Mouse (Mus musculus): ENCODE measurements at regions not wholly inside any gene's neighbourhood (a gene's known extent, or its start where the extent isn't known, plus 50 kb on each side); places are given as distances from the start of the nearest gene placed in this dataset.

GRCm38 (mm10) chr15:31841519-31841918, 239.9 kb downstream of the Fam173b start:
- DNase-seq (ENCODE audit: low read depth, low spot score): no peak

- DNase-seq (ENCODE audit: low read depth, low spot score): no peak
Observed at GRCm38 (mm10) chr15:31854764-31855163, 253.1 kb downstream of the Fam173b start.

DNA sequence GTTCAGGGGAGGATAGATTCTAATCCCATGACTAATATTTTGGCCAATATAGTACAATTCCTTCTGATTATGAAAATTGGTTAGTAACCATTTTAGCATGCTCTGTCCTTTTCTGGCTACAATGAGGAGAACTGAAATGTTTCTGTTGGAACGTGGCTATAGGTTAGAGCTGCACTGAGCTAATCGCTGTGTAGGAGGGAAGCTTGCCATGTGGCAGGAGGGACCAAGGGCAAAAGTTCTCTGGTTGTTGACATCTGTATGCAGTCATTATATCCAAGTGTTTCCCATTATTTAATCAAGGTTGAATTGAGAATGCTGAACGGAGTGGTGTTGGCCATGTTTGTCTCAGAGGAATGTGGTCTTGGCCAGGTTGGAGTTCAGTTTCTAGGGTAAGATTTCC, 253.5 kb downstream of the Fam173b start:
- DNase-seq (ENCODE audit: low read depth, low spot score): no peak

DNA sequence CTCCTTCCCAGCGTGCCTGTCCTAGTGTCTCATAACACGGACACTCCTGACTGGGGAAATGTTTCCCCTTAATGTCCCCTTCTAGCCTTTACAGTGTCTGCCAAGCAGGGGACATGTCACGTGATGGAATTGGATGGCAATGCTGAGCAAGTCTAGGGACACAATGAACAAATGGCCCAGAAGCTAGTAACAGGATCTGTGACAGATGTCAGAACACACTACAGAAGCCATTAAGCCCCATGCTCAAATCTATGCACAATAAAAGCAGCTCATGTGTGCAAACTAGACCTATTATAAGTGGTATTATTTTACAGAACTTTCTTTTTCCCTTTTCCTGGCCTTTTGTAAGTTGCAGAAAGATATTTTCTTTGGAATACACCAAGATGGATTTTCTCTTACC, 267.4 kb downstream of the Fam173b start:
- no peak for DNase-seq (ENCODE audit: low read depth, low spot score)

DNA sequence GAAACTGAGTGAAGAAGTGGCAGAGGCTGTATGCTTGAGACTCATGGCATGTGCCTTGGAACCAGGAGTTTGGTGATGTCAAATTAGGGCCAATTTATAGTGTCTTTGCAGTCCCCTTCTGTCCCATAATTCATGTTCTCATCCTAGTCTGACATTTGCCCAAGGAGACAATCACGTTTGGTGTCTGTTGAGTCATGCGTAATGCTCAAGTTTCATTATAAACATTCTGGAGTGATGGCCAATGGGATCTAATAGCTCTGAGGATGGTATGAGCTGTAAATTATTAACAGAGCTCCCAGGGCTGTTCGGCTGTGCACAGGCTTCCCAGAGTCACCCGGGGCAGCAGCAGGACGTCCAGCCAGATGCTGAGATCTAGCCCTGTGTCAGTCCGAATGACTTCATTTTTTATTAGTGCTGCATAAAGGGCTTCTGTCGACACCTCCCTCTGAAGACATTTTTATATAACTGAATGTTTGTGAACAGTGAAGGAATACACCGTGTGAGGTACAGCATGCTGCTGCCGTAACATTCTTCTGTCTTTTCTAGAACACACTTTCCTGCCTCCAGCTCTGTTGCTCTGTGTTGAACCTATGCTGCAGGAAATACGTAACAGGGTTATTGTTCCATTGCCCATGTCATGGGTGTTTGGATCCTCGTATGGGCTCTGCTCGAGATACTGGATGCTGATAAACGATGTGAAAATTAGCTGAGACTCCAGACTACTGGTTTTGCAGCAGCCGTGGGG, 268.2 kb downstream of the Fam173b start:
- DNase-seq (ENCODE audit: low read depth, low spot score): no peak

DNA sequence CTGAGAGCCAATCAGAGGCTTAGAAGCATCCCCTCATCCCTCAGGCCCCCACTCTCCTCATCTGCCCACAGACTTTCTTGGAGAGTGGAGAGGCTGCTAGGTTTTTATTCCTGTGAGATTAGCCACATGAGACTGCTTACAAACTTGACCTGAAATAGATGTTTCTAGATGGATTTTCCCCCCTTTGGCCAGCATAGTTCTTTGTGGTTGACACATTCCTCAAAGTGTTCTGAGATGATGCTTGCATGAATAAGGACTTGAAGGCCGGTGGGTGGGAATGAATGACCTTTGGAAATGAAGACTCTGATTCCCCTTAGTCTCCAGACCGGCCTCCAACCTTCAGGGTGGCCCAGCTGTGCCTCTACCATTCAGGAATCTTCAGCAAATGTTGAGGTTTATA, 273.8 kb downstream of the Fam173b start:
- DNase-seq (ENCODE audit: low read depth, low spot score): no peak

GRCm38 (mm10) chr15:31880479-31880878, 278.8 kb downstream of the Fam173b start:
- DNase-seq (ENCODE audit: low read depth, low spot score): no peak

DNA sequence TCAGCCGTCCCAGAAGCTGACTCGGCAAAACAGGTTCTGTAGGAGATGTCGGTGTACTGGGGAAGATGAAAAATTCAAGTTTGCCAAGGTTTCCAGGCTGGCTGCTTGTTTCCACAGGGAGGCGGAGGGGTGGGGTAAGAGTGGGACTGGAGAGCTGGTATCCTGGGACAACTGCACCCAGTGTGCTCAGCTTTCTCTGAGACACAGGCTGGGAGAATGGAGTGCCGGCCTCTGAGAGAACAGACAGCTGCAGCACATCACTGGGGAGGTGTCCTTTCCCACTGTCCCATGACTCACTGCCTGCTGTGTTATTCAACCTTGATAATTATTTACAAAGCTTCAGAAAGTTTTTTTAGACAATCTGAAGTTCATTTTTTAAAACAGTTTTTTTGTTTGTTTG, 280.7 kb downstream of the Fam173b start:
- DNase-seq (ENCODE audit: low read depth, low spot score): no peak

DNA sequence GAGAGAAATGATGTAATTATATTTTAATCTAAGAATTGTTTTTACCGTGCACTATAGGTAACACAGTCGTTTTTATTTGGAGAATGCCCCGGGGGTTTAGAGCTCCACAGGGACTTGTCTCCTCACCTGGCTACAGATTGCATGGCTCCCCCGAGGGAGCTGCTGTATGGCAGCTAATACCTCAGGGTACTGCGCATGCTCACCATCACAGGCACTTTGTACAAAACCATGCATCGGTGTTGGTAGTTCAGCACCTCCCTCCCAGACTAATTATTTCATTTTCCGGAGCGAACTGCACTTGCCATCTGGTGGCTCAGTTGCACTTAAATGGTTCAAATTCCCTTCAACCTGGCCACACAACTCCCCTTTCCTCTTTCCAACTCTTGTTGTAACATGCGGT, 281.9 kb downstream of the Fam173b start:
- no peak for DNase-seq (ENCODE audit: low read depth, low spot score)

GRCm38 (mm10) chr15:31898904-31899650, 278.0 kb upstream of the Tas2r119 start:
- DNase-seq (ENCODE audit: low read depth, low spot score): no peak

GRCm38 (mm10) chr15:31900325-31900724, 276.8 kb upstream of the Tas2r119 start:
- DNase-seq (ENCODE audit: low read depth, low spot score): no peak

DNA sequence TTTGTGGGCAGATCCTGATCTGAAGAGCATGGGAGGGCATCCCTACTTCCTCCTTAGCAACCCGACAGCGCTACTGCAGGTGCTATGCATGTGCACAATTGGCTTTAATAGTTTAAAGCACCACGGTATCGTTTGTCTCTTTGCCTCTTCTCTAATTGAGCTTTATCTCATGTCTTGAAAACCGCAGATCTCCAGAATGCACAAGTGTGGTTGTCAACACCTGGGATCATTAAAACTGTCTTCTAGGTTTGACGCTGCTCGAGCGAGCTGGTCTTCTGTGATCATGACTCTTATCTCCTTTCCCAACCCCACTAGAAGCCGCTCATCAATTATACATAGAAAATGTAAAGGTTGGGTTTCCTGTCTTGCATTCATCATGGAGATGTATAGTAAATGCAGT, 268.7 kb upstream of the Tas2r119 start:
- DNase-seq (ENCODE audit: low read depth, low spot score): no peak

- DNase-seq (ENCODE audit: low read depth, low spot score): no peak
Observed at GRCm38 (mm10) chr15:31911978-31912377, 265.1 kb upstream of the Tas2r119 start.

DNA sequence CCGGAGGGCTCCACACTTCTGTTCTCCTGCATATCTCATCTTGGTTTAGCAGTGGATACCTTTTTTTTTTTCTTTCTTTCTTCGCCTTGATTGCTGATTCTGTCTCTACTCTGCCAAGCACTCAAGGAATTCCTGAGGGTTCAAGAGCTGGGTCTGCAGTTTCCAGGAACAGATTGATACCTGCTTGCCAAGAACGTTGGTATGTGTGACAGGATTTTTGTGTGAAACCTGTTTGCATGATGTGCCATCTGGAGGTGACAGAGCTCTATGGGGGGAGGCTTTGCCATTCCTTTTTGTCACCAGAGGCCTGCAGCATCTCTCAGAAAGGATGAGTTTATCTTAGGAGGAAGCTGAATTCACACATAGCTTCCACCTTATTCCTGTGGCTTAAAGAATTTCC, 255.6 kb upstream of the Tas2r119 start:
- DNase-seq (ENCODE audit: low read depth, low spot score): no peak

- no peak for DNase-seq (ENCODE audit: low read depth, low spot score)
Observed at GRCm38 (mm10) chr15:31960301-31960700, 216.8 kb upstream of the Tas2r119 start.

GRCm38 (mm10) chr15:31961963-31962362, 215.1 kb upstream of the Tas2r119 start:
- no peak for DNase-seq (ENCODE audit: low read depth, low spot score)

DNA sequence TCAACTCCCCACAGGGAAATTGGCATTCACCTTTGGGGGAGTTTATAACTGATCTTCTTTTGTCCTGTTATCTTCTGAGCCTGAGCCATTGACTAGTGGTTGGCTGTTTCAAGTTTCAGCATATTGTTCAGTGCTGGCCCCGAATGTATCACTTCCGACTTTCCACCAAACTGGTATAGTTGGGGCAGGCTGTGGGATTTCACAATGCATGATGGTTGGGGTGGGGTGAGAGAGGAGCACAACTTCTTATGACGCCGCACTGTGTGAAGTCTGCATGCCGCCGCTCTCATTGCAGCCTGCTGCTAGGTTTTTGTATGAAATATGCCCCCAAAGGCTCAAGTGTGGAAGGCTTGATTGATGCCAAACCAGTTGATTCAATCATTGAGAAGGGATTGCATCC, 212.2 kb upstream of the Tas2r119 start:
- DNase-seq (ENCODE audit: low read depth, low spot score): no peak

DNA sequence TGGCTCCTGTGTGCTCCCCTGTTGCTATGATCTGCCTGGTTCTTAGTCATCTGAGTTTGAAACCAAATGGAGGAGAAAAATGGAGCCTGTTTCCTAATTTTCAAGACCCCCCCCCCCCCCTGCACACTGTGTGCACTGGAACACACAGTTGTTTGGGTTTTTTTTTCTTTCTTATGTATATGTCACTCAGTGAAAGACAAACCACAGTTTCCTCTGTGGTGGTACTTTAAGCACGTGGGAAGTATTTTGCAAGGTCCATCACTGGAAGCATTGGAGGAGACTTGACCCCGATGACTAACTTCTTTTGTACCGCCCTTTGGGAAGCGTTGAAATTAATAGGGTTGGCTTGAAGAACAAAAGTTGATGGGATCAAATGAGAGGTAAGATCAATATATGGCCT, 211.5 kb upstream of the Tas2r119 start:
- DNase-seq (ENCODE audit: low read depth, low spot score): no peak

DNA sequence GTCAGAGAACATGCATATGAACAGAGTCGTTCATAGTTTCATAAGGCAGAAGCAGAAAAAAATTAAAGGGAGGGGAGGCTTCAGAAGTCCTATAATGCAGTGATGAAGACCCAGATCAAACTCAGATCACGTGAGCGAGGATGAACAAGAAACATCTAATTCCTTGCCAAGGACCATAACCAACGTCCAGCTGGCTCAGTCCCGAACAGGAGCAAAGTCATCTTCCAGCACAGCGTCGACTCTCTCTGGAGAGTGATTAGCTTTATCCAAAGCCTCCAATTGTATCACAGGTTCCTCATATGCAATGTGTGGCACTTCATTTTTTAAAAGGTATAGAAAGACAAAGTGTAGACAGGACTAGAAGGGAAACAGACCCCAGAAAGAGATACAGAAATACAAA, 204.2 kb upstream of the Tas2r119 start:
- no peak for DNase-seq (ENCODE audit: low read depth, low spot score)

DNA sequence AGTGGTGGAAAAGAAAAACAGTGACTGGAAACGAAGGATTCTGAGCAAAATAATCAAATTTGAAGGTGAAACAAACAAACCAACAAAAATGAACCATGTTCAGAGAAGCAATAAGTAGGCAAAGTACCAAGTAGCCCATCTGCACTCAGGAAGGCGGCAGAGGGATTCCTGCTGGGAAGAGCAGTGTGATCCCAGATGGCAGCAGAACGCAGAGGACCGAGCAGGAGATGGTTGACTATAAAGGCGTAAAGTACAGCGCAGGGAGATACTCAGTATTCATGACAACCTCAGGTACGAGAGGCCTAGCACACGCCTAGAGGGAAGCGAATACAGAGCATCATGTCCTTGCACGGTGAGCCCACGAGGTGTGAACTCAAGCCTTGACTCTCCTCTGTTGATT, 203.2 kb upstream of the Tas2r119 start:
- DNase-seq (ENCODE audit: low read depth, low spot score): no peak

GRCm38 (mm10) chr15:31976461-31976860, 200.6 kb upstream of the Tas2r119 start:
- no peak for DNase-seq (ENCODE audit: low read depth, low spot score)

DNA sequence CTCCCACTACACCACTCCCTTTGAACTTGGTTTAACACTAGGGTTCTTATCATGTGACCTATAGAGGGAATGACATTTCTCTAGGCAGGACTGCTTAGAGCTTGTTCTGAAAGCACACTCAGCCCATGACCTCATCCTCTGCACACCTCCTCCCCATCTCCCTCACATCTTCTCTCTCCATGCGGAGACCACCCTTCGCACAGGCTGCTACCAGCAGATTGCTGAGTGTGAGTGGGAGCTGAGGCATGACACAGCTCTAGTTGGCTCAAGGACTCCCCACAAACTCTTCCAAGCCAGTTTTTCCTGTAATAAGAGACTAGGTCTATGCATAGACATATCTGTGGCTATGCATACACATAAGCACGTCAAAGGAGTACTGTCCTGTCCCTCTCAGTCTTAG, 199.5 kb upstream of the Tas2r119 start:
- DNase-seq (ENCODE audit: low read depth, low spot score): no peak

GRCm38 (mm10) chr15:31979961-31980360, 197.1 kb upstream of the Tas2r119 start:
- DNase-seq (ENCODE audit: low read depth, low spot score): no peak

Data from retina, postnatal 7 days (tissue).